Mouse (Mus musculus): Measurements from ENCODE around the gene Dnajc30. TPM values are rescaled to one million over a fixed set of nuclear protein-coding genes. Genes with fewer than 3 reads are reported as not detected.
"Not testable (repeated sequence)": the region's sequence is repeated elsewhere in the genome, so short reads cannot be mapped to it uniquely, and the experiment has no call there.

Dnajc30 gene
- total RNA-seq, 2 experiments from 2014 or later, result 40.1 to 43.4 TPM

GRCm38 (mm10) chr5:135053356-135053755, 10.6 kb upstream of the Dnajc30 start:
- no peak for DNase-seq (ENCODE audit: low spot score in 2 of 2)

DNA sequence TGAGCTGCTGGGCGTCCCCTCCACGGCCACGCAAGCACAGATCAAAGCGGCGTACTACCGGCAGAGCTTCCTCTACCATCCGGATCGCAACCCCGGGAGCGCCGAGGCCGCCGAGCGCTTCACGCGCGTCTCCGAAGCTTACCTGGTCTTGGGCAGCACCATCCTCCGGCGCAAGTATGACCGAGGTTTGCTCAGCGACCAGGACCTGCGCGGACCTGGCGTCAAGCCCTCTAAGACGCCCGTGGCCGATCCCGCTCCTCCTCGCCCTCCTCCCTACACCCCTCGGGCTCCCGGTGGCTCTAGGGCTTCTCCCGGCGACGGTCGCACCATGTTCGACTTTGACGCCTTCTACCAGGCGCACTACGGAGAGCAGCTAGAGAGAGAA, 372 bp downstream of the Dnajc30 start:
- DNase-seq (ENCODE audit: low spot score in 2 of 2), result no peak

- not testable (repeated sequence) for DNase-seq (ENCODE audit: low spot score in 2 of 2)
Measured at GRCm38 (mm10) chr5:135064909-135065446, 976 bp downstream of the Dnajc30 start, which contains the start of gene Bud23. TSS of gene Bud23 (minus strand) at chr5:135064959.

GRCm38 (mm10) chr5:135066008-135066407, 2.0 kb downstream of the Dnajc30 start:
- no peak for DNase-seq (ENCODE audit: low spot score in 2 of 2)

GRCm38 (mm10) chr5:135070448-135070847, 6.4 kb downstream of the Dnajc30 start:
- no peak for DNase-seq (ENCODE audit: low spot score in 2 of 2)

- no peak for DNase-seq (ENCODE audit: low spot score in 2 of 2)
Measured at GRCm38 (mm10) chr5:135072061-135072460, 8.1 kb downstream of the Dnajc30 start.

DNA sequence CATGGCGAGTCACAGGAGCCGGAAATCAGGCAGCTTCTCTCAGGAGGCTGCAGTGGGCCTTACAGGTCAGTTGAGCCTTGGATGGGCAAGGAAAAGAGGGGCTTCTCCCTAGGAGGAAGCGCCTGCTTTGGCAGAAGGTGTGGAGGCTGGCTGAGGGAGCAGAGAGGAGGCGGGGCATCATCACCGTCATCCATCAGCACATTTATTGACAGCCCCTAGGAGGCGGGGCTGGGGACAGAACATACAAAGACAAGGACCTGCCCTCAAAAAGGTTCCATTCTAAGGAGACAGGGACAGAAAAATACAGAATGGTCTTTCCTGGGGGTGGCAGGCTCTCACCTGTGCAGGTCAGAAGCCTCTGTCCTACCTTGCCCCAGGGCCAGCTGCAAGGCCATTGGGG, 8.7 kb downstream of the Dnajc30 start:
- no peak for DNase-seq (ENCODE audit: low spot score in 2 of 2)

DNA sequence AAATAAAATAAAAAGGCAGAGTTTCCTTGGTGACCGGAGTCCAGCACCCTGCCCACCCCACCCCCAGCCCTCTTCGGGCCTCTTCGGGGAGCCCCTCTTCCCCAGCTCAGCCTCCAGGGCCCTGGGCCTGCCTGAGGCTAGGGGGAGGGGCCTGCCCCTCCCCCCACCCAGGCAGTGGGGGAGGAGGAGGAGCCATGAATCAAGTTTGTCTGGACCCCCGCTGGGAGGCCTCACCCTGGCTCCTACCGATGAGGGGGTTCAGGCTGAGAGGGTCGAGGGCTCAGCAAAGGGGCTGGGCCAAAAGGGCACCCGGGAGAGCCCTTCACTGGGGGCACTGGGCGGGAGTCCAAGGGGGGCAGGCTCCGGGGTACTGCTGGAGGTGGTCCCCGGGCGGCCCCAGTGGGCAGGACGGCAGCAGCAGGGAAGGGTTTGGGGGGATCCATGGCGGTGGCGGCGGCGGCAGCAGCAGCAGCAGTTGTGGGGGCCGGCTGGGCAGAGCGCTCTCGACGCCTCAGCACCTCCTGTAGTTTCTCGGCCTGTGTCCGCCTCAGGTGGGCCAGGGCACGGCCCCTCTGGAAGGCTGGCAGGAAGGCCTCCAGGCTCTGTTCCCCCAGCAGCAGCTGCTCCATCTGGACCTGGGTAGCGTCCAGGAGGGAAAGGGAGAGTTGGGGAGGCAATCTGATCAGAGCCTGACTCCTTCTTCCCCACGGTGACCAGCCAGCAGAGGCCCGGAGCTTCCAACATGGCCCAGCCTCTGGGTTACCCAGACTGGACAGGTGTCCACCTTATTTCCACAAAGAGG, 9.5 kb downstream of the Dnajc30 start:
- DNase-seq (ENCODE audit: low spot score in 2 of 2), result no peak

DNA sequence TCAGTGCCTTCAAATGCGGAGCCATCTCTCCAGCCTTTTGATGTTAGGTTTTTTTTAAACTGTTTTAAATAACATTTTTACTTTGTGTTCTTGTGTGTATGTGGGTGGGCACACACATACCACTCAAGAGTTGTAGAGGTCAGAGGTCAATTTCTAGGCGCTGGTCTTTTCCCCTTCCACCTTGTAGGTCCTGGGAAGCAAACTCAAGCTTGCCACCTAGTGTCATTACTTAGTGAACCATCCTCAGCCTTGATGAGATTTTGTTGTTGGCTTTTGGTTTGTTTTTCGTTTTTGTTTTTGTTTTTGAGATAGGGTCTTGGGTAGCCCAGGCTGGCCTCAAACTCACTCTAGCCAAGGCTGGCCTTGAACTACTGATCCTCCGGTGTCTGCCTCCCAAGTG, 11.7 kb downstream of the Dnajc30 start:
- no peak for DNase-seq (ENCODE audit: low spot score in 2 of 2)

DNA sequence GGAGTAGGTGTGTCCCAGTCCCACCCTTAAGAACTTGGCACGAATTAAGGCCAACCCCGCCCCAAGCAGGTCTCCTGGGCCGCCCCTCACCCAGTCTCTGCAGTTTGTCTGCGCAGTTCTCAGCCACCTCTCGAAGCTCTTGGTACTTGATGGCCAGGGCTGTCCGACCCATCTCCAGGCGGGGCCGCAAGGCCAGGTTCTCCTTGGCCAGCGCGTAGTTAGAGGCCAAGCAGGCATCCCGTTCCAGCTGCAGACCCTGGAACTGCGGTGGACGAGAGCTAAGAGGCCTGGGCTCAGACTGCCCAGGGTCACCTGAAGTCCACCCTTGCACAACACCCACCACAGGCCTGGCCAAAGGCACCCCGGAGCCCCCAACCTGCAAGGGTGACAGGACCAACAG, 12.4 kb downstream of the Dnajc30 start:
- no peak for DNase-seq (ENCODE audit: low spot score in 2 of 2)

GRCm38 (mm10) chr5:135076931-135077505, 13.0 kb downstream of the Dnajc30 start:
- DNase-seq (ENCODE audit: low spot score in 2 of 2), result peak; percentile 35 to 45

DNA sequence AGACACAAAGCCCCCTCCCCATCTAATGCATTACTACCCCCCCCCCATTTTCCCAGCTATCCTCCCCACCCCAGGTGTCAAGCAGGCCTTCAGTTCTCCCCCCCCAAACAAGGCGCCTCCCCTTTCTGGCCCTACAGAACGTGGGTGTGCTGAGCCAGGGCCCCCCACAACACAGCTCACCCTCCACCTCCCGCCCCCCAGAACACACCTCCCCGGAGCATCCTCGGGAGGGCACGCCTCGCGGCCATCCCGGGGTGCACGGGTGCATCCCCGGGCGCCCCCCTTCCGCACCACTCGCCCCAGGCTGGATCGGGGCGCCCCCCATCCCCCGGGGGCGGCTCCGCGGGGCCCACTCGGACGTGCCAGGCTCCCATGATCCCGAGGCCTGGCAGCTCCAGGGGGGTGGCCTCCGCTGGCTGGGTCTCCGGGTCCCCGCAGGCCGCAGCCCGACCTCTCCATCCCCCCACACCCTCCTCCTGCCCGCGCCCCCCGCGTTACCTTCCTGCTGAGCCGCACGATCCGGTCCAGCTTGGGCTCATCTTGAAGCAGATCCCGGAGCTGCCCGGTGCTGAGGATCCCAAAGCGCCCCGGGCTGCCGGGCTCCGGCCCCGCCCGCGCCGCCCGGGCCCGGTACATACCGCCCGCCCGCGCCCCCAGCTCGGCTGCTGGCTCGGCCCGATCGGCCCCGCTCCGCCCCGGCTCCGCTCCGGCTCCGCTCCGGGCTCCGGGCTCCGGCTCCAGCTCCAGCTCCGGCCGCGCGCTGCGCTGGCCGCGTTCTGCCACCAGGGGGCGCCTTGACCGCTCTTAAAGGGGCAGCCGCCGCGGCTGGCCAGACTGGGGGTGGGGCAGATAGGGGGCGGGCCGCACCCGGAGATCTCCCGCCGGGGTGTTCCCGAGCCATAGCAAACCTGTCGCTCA, 13.8 kb downstream of the Dnajc30 start, which contains the start of gene Vps37d:
Vps37d (minus strand) TSS at position 703 of the 918 bp plus-strand sequence.
- DNase-seq (ENCODE audit: low spot score in 2 of 2), result peak; percentile 87 to 95

- DNase-seq (ENCODE audit: low spot score in 2 of 2), result no peak
Measured at GRCm38 (mm10) chr5:135078482-135078810, 14.4 kb downstream of the Dnajc30 start.

DNA sequence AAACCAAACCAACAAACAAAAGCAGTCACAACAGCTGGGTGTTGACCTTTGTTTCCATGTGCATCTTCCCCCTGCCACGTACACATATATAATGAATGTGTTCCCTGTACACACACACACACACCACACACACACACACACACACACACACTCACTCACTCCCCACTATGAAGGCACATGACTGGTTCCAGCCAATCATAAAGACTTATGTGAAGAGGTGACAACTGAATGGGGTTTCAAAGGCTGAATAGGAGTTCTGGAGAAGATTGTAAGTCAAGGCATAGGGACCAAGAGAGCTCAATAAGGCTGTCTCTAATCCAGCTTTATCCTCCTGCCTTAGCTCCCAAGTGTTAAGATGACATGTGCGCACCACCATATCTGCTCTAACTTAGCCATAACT, 15.6 kb downstream of the Dnajc30 start:
- no peak for DNase-seq (ENCODE audit: low spot score in 2 of 2)

DNA sequence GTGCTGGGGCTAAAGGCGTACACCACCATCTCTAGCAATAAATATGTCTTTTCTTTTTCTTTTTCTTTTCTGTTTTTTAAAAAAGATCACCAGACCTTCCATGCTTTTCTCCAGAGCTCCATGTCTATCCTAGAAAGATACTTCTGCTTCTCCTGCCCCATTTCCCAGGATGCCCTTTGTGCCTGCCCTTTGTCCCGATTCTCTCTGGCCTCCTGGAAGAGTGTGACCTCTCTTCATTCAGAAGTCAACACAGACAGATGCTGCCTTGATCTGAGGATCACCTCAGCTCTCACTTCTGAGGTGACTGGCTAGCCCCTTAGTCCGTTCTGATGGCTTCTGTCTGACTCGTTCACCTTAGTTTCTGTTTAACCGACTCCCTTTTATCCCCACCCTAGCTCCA, 16.5 kb downstream of the Dnajc30 start:
- no peak for DNase-seq (ENCODE audit: low spot score in 2 of 2)

- no peak for DNase-seq (ENCODE audit: low spot score in 2 of 2)
Measured at GRCm38 (mm10) chr5:135086871-135087270, 22.9 kb downstream of the Dnajc30 start.

DNA sequence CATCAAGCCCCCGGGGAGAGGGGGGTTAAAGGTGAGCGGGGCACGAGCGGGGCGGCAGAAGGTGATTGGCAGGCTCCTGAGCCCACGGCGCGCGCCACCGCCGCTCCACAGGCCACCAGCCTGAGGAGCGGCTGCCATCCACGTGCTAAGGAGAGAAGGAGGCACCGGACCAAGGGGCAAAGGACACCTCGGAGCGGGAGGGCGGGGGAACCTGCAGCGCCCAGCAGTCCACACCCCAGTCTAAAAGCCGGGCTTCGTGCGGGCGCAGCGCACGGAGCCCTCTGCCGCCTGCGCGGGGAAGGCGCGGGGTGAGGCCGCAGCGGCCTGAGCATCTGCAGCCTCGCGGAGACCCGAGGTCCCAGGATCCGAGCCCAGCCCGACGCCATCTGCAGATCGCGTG, 25.7 kb downstream of the Dnajc30 start, which contains the start of gene Mlxipl:
Mlxipl (plus strand) TSS at position 238 of the 400 bp plus-strand sequence.
- DNase-seq (ENCODE audit: low spot score in 2 of 2), result no peak

DNA sequence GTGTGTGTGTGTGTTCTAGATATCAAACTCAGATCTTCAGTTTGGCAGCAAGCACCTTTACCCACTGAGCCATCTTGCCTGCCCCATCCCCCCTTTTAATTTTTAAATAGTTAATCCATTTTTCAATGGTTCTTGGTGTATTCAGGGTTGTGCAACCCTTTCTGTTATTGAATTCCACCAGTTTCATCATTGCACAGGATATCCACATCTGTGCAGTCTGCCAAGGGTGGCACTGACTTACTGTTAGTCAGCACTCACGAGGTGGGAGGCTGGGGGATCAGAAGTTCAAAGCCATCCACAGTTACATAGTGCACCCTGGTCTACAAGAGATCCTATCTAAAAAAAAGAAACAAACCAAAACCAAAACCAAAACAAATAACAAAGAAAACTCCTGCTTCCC, 37.0 kb downstream of the Dnajc30 start:
- DNase-seq (ENCODE audit: low spot score in 2 of 2), result no peak

- DNase-seq (ENCODE audit: low spot score in 2 of 2), result no peak
Measured at GRCm38 (mm10) chr5:135103999-135104660, 40.1 kb downstream of the Dnajc30 start.

GRCm38 (mm10) chr5:135106758-135107256, 42.8 kb downstream of the Dnajc30 start:
- peak in 1 of 2 experiments; percentile 58 for DNase-seq (ENCODE audit: low spot score in 2 of 2)

Data from layer of hippocampus, adult 18-20 months (tissue).